Mouse (Mus musculus): ENCODE data around the gene Scn2a. TPM values are rescaled to one million over a fixed set of nuclear protein-coding genes. Genes with fewer than 3 reads are reported as not detected.

The Scn2a gene
- total and polyA plus RNA-seq, 3 experiments: not detected

DNA sequence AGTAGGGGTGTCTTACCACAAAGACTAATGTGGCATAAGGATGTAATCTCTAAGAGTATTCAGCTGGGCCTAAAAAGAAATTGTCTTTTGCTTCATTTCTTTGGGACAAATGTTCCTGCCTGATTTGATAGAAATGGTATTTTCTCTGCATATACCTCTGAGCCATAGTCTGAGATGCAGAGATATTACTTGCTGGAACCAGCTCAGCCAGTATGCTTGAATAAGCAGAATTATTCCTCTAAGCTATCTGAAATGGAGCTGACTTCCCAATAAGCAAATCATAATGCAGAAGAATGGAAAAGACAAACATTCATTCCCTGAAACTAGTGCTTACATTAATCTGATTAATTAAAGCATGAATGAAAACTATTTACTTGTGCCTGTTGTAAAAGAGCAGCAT, 12.8 kb upstream of the Scn2a start:
- no peaks in the 10 kb centered on the region for H3K9me3 ChIP-seq (replicated peaks; ENCODE audit: insufficient read depth, low read length)
- H3K27ac ChIP-seq (ENCODE audit: control insufficient read depth, low read depth, low read length): no peak overlapping the region
- H3K79me2 ChIP-seq (ENCODE audit: control insufficient read depth, insufficient read depth, low read length, poor library complexity): no peaks in the 10 kb centered on the region
- no peaks in the 10 kb centered on the region for H3K4me1 ChIP-seq (ENCODE audit: control insufficient read depth in 1 of 2, insufficient read depth in 2 of 2, low read length in 2 of 2)
- no peaks in the 10 kb centered on the region for H3K27me3 ChIP-seq (ENCODE audit: control insufficient read depth in 1 of 2, insufficient read depth in 2 of 2, low read length in 2 of 2)
- no peak overlapping the region for H3K4me3 ChIP-seq (ENCODE audit: control insufficient read depth in 1 of 2, insufficient read depth in 1 of 2, low read depth in 2 of 2, low read length in 2 of 2)
- H3K36me3 ChIP-seq (ENCODE audit: control insufficient read depth in 1 of 2, insufficient read depth in 2 of 2, low read length in 2 of 2): no peaks in the 10 kb centered on the region
- H3K9ac ChIP-seq (ENCODE audit: control insufficient read depth, low read depth, low read length, poor library complexity, severe bottlenecking): no peak overlapping the region
- DNase-seq (ENCODE audit: low read depth, low spot score): no peak
- TF ChIP-seq ELF1 (IDR thresholded peaks at IDR 0.05; ENCODE audit: low read depth, low read length) (no peak), MYB (IDR thresholded peaks at IDR 0.05; ENCODE audit: low read depth, low read length) (no peak), MXI1 (IDR thresholded peaks at IDR 0.05; ENCODE audit: low read depth, low read length) (no peak), JUND (IDR thresholded peaks at IDR 0.05; ENCODE audit: low read depth, low read length) (no peak), USF2 (IDR thresholded peaks at IDR 0.05; ENCODE audit: borderline replicate concordance in 1 of 2, insufficient read depth in 1 of 2, low read depth in 1 of 2, low read length in 2 of 2) (no peak), MAFK (IDR thresholded peaks at IDR 0.05; ENCODE audit: borderline replicate concordance, low read depth, low read length) (no peak), ZKSCAN1 (IDR thresholded peaks at IDR 0.05; ENCODE audit: low read depth, low read length) (no peak)

GRCm38 (mm10) chr2:65611887-65612286, 8.7 kb upstream of the Scn2a start:
- no peak for TF ChIP-seq CHD2 (IDR thresholded peaks at IDR 0.05; ENCODE audit: low read length)
- no peak for TF ChIP-seq E2F4 (IDR thresholded peaks at IDR 0.05; ENCODE audit: borderline replicate concordance, low read depth, low read length)
- TF ChIP-seq MAZ (IDR thresholded peaks at IDR 0.05; ENCODE audit: low read depth, low read length): no peak
- TF ChIP-seq ZKSCAN1 (IDR thresholded peaks at IDR 0.05; ENCODE audit: low read depth, low read length): no peak
- no peak for TF ChIP-seq MAX (IDR thresholded peaks at IDR 0.05; ENCODE audit: low read length)
- no peak for TF ChIP-seq TAL1 (IDR thresholded peaks at IDR 0.05; ENCODE audit: low read length)
- TF ChIP-seq POLR2A (IDR thresholded peaks at IDR 0.05; ENCODE audit: control insufficient read depth in 1 of 2, insufficient read depth in 1 of 2, low read depth in 1 of 2, low read length in 2 of 2, poor library complexity in 1 of 2): no peak
- no peak for TF ChIP-seq POLR2AphosphoS2 (IDR thresholded peaks at IDR 0.05; ENCODE audit: low read length)
- TF ChIP-seq ZNF384 (IDR thresholded peaks at IDR 0.05; ENCODE audit: low read depth, low read length): no peak
- no peak for TF ChIP-seq TBP (IDR thresholded peaks at IDR 0.05; ENCODE audit: low read depth, low read length)
- TF ChIP-seq MXI1 (IDR thresholded peaks at IDR 0.05; ENCODE audit: low read depth, low read length): no peak
- no peak for TF ChIP-seq MYB (IDR thresholded peaks at IDR 0.05; ENCODE audit: low read depth, low read length)
- no peak for TF ChIP-seq ZC3H11A (IDR thresholded peaks at IDR 0.05; ENCODE audit: low read depth, low read length)
- no peak for TF ChIP-seq BHLHE40 (IDR thresholded peaks at IDR 0.05; ENCODE audit: borderline replicate concordance, low read depth, low read length)
- no peak for TF ChIP-seq ELF1 (IDR thresholded peaks at IDR 0.05; ENCODE audit: low read depth, low read length)
- no peak for TF ChIP-seq RAD21 (IDR thresholded peaks at IDR 0.05; ENCODE audit: low read depth, low read length)
- Histone ChIP-seq H3K79me2 (ENCODE audit: control insufficient read depth, insufficient read depth, low read length, poor library complexity) (no peaks in the 10 kb centered on the region), H3K27me3 (ENCODE audit: control insufficient read depth in 1 of 2, insufficient read depth in 2 of 2, low read length in 2 of 2) (no peaks in the 10 kb centered on the region)

More at GRCm38 (mm10) chr2:65611887-65612286, 8.7 kb upstream of the Scn2a start:
- Histone ChIP-seq H3K36me3 (ENCODE audit: control insufficient read depth in 1 of 2, insufficient read depth in 2 of 2, low read length in 2 of 2) (no peaks in the 10 kb centered on the region), H3K4me3 (ENCODE audit: control insufficient read depth in 1 of 2, insufficient read depth in 1 of 2, low read depth in 2 of 2, low read length in 2 of 2) (no peak overlapping the region), H3K4me1 (ENCODE audit: control insufficient read depth in 1 of 2, insufficient read depth in 2 of 2, low read length in 2 of 2) (no peaks in the 10 kb centered on the region), H3K27ac (ENCODE audit: control insufficient read depth, low read depth, low read length) (no peak overlapping the region), H3K9ac (ENCODE audit: control insufficient read depth, low read depth, low read length, poor library complexity, severe bottlenecking) (no peak overlapping the region), H3K9me3 (replicated peaks; ENCODE audit: insufficient read depth, low read length) (no peaks in the 10 kb centered on the region)
- DNase-seq (ENCODE audit: low read depth, low spot score): no peak

Data from MEL (cell line).